Mouse (Mus musculus) hindbrain, embryonic 16.5 days (tissue): ENCODE measurements at regions not wholly inside any gene's neighbourhood (a gene's known extent, or its start where the extent isn't known, plus 50 kb on each side); places are given as distances from the start of the nearest gene placed in this dataset.

Experiments
- ATAC-seq: fragments of 200-750 bp; cut with Nextera tagmentation; 2 replicates; pipeline ENCODE4 v1.8.0; 2017; ENCODE audit warnings: moderate TSS enrichment, moderate library complexity
- H3K27ac ChIP-seq: fragments of 300-500 bp; sonication (generic); 2 replicates; pipeline ENCODE4 v1.5.1; 2014; ENCODE audit warnings: low read depth, mild to moderate bottlenecking, control low read depth, low read length, moderate library complexity
- H3K27me3 ChIP-seq: fragments of 300-500 bp; sonication (generic); replicated peaks from 2 replicates; pipeline ENCODE4 v1.6.1; 2014; ENCODE audit warnings: low read length; ENCODE audit not compliant: control insufficient read depth, insufficient read depth
- H3K36me3 ChIP-seq: fragments of 300-500 bp; sonication (generic); 2 replicates; pipeline ENCODE4 v1.6.1; 2014; ENCODE audit warnings: mild to moderate bottlenecking, low read length, moderate library complexity, mixed read lengths; ENCODE audit not compliant: control insufficient read depth, insufficient read depth
- H3K4me1 ChIP-seq: fragments of 300-500 bp; sonication (generic); 2 replicates; pipeline ENCODE4 v1.6.1; 2014; ENCODE audit warnings: low read depth, low read length; ENCODE audit not compliant: control insufficient read depth, insufficient read depth
- H3K4me2 ChIP-seq: fragments of 300-500 bp; sonication (generic); 2 replicates; pipeline ENCODE4 v1.6.1; 2014; ENCODE audit warnings: mild to moderate bottlenecking, low read length, control low read depth, moderate library complexity
- H3K4me3 ChIP-seq: fragments of 300-500 bp; sonication (generic); 2 replicates; pipeline ENCODE4 v1.5.1; 2014; ENCODE audit warnings: mild to moderate bottlenecking, low read length, control low read depth, moderate library complexity
- H3K9ac ChIP-seq: fragments of 300-500 bp; sonication (generic); 2 replicates; pipeline ENCODE4 v1.6.1; 2014; ENCODE audit warnings: low read depth, mild to moderate bottlenecking, control low read depth, low read length, moderate library complexity
- H3K9me3 ChIP-seq: fragments of 300-500 bp; sonication (generic); 2 replicates; pipeline ENCODE4 v1.6.1; 2014; ENCODE audit warnings: mild to moderate bottlenecking, low read length, moderate library complexity; ENCODE audit not compliant: control insufficient read depth
- WGBS: fragments of 180-500 bp; shearing (Covaris S2); extraction: QIAGEN DNeasy Blood & Tissue Kit; methylation state at CpG from one replicate; pipeline ENCODE4 v1.1.7; 2014; 5-methylcytosine and 5-hydroxymethylcytosine counted together

- Histone ChIP-seq H3K36me3 (no peaks in the 10 kb centered on the region), H3K9me3 (no peaks in the 10 kb centered on the region), H3K9ac (no peak overlapping the region), H3K27ac (no peak overlapping the region), H3K4me1 (no peaks in the 10 kb centered on the region), H3K27me3 (no peaks in the 10 kb centered on the region), H3K4me2 (no peak overlapping the region), H3K4me3 (no peak overlapping the region)
- WGBS, result 64% methylated on average over 3 of the region's 3 CpGs
- ATAC-seq, result no peak
Observed at GRCm38 (mm10) chr11:7272543-7272942, 58.8 kb upstream of the Igfbp3 start.

GRCm38 (mm10) chr11:7270916-7271315 is 57.2 kb upstream of the Igfbp3 start:
- ATAC-seq, result no peak
- Histone ChIP-seq H3K9ac (no peak overlapping the region), H3K36me3 (no peaks in the 10 kb centered on the region)

GRCm38 (mm10) chr11:7263971-7264370 is 50.2 kb upstream of the Igfbp3 start:
- WGBS, result 84% methylated on average over 4 of the region's 4 CpGs
- H3K9me3 ChIP-seq, result no peaks in the 10 kb centered on the region
- H3K4me3 ChIP-seq, result no peak overlapping the region
- H3K9ac ChIP-seq, result no peak overlapping the region
- no peaks in the 10 kb centered on the region for H3K27me3 ChIP-seq
- H3K4me2 ChIP-seq, result no peak overlapping the region
- no peak overlapping the region for H3K27ac ChIP-seq
- no peaks in the 10 kb centered on the region for H3K36me3 ChIP-seq
- H3K4me1 ChIP-seq, result no peaks in the 10 kb centered on the region
- ATAC-seq, result no peak

More at GRCm38 (mm10) chr11:7270916-7271315, 57.2 kb upstream of the Igfbp3 start:
- 96% methylated on average over 1 of the region's 1 CpGs for WGBS
- no peaks in the 10 kb centered on the region for H3K27me3 ChIP-seq
- no peaks in the 10 kb centered on the region for H3K4me1 ChIP-seq
- H3K4me2 ChIP-seq, result no peak overlapping the region
- no peak overlapping the region for H3K27ac ChIP-seq
- no peaks in the 10 kb centered on the region for H3K9me3 ChIP-seq
- H3K4me3 ChIP-seq, result no peak overlapping the region
